Mouse (Mus musculus) mesoderm, embryonic 11.5 days (tissue): ENCODE results near the gene Cep164.
"Not testable (repeated sequence)": the region's sequence is repeated elsewhere in the genome, so short reads cannot be mapped to it uniquely, and the experiment has no call there.

Experiments
- DNase-seq: peaks from one replicate; pipeline ENCODE4 v3.0.0-alpha.2; 2012; ENCODE audit warnings: low read depth, low spot score

The Cep164 gene

GRCm38 (mm10) chr9:45788405-45788804 is 40.1 kb downstream of the Cep164 start:
- DNase-seq: no peak

GRCm38 (mm10) chr9:45787547-45787946 is 40.9 kb downstream of the Cep164 start:
- no peak for DNase-seq

- DNase-seq: no peak
Measured at GRCm38 (mm10) chr9:45787071-45787470, 41.4 kb downstream of the Cep164 start.

GRCm38 (mm10) chr9:45783249-45784069 is 45.0 kb downstream of the Cep164 start:
- DNase-seq: no peak

GRCm38 (mm10) chr9:45779201-45779600 is 49.3 kb downstream of the Cep164 start:
- DNase-seq: no peak

GRCm38 (mm10) chr9:45776176-45776575 is 52.3 kb downstream of the Cep164 start:
- not testable (repeated sequence) for DNase-seq

- no peak for DNase-seq
Measured at GRCm38 (mm10) chr9:45774088-45774487, 54.4 kb downstream of the Cep164 start.

GRCm38 (mm10) chr9:45769596-45769995 is 58.9 kb downstream of the Cep164 start:
- DNase-seq: no peak

- DNase-seq: no peak
Measured at GRCm38 (mm10) chr9:45768421-45768820, 60.1 kb downstream of the Cep164 start.

- no peak for DNase-seq
Measured at GRCm38 (mm10) chr9:45767155-45767554, 61.3 kb downstream of the Cep164 start.

- no peak for DNase-seq
Measured at GRCm38 (mm10) chr9:45766195-45766594, 62.3 kb downstream of the Cep164 start.

GRCm38 (mm10) chr9:45754452-45755091 is 73.9 kb downstream of the Cep164 start:
- DNase-seq: peak; percentile 79

- DNase-seq: no peak
Measured at GRCm38 (mm10) chr9:45749917-45750316, 78.6 kb downstream of the Cep164 start.

GRCm38 (mm10) chr9:45745451-45745850 is 83.0 kb downstream of the Cep164 start:
- no peak for DNase-seq

- no peak for DNase-seq
Measured at GRCm38 (mm10) chr9:45740584-45740980, 87.9 kb downstream of the Cep164 start.

- no peak for DNase-seq
Measured at GRCm38 (mm10) chr9:45739702-45740583, 88.5 kb downstream of the Cep164 start.

- no peak for DNase-seq
Measured at GRCm38 (mm10) chr9:45739001-45739701, 89.3 kb downstream of the Cep164 start.

- no peak for DNase-seq
Measured at GRCm38 (mm10) chr9:45733246-45733645, 95.2 kb downstream of the Cep164 start.

GRCm38 (mm10) chr9:45731851-45732250 is 96.6 kb downstream of the Cep164 start:
- DNase-seq: no peak

- no peak for DNase-seq
Measured at GRCm38 (mm10) chr9:45719997-45720396, 108.5 kb downstream of the Cep164 start.
